Mouse (Mus musculus): Measurements from ENCODE around the gene Prdm1. TPM values are rescaled to one million over a fixed set of nuclear protein-coding genes. Genes with fewer than 3 reads are reported as not detected.

Prdm1 gene
- polyA plus RNA-seq, 2 experiments: 0.12 to 0.13 TPM

- H3K9ac ChIP-seq (replicated peaks): no peak overlapping the region
- no peaks in the 10 kb centered on the region for H3K36me3 ChIP-seq (replicated peaks; ENCODE audit: control insufficient read depth, insufficient read depth, low read depth)
- H3K9me3 ChIP-seq (ENCODE audit: control insufficient read depth, low read length): no peaks in the 10 kb centered on the region
- no peak for TF ChIP-seq CTCF (IDR thresholded peaks at IDR 0.05; ENCODE audit: low read depth)
- TF ChIP-seq EP300 (IDR thresholded peaks at IDR 0.05; ENCODE audit: low read depth): no peak
- H3K4me2 ChIP-seq (ENCODE audit: low read depth): no peak overlapping the region
- H3K4me3 ChIP-seq (ENCODE audit: insufficient read depth in 1 of 2, low read depth in 2 of 2, low read length in 2 of 2): no peak overlapping the region
- DNase-seq (ENCODE audit: low read depth in 3 of 3, low spot score in 3 of 3) (no peak), ATAC-seq (ENCODE audit: insufficient read depth) (no peak)
- WGBS (ENCODE audit: insufficient replicate concordance): 48% methylated on average over 3 of the region's 3 CpGs
- H3K4me1 ChIP-seq (replicated peaks; ENCODE audit: control insufficient read depth in 2 of 2, insufficient read depth in 2 of 2, low read length in 1 of 2): peaks cover 0 to 8% of the 10 kb centered on the region in 2 experiments; a peak in 1 of 4 replicates
- no peaks in the 10 kb centered on the region for H3K27me3 ChIP-seq (ENCODE audit: control insufficient read depth, insufficient read depth, low read length)
- no peak overlapping the region for H3K27ac ChIP-seq
Observed at GRCm38 (mm10) chr10:44511029-44511428, 17.3 kb downstream of the Prdm1 start.

DNA sequence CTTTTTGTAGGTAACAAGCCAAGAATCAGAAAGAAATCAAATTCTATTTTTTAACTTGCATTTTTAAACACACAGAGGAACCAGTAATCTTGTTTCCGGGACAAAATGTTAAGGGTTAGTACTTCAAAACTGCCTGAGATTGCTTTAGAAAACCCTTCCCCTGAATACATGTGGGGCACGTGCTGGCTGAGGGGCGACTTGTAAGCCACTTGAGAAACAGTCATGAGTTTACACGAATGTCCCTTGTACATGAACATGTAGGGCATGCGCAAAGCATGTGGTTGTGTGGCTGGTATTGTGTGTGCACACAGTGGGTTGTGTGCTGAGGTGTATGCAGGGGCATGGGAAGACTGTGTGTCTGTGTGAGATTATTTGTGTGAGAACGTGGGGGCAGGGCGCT is 19.7 kb downstream of the Prdm1 start:
- H3K9ac ChIP-seq (replicated peaks): no peak overlapping the region
- no peak overlapping the region for H3K4me2 ChIP-seq (ENCODE audit: low read depth)
- WGBS (ENCODE audit: insufficient replicate concordance): 62% methylated on average over 7 of the region's 7 CpGs
- H3K9me3 ChIP-seq (ENCODE audit: control insufficient read depth, low read length): no peaks in the 10 kb centered on the region
- H3K27ac ChIP-seq: no peak overlapping the region
- no peak for DNase-seq (ENCODE audit: low read depth in 3 of 3, low spot score in 3 of 3)
- no peak for ATAC-seq (ENCODE audit: insufficient read depth)
- TF ChIP-seq EP300 (IDR thresholded peaks at IDR 0.05; ENCODE audit: low read depth) (no peak), CTCF (IDR thresholded peaks at IDR 0.05; ENCODE audit: low read depth) (no peak)
- H3K4me3 ChIP-seq (ENCODE audit: insufficient read depth in 1 of 2, low read depth in 2 of 2, low read length in 2 of 2): no peak overlapping the region
- no peaks in the 10 kb centered on the region for H3K27me3 ChIP-seq (ENCODE audit: control insufficient read depth, insufficient read depth, low read length)
- H3K36me3 ChIP-seq (replicated peaks; ENCODE audit: control insufficient read depth, insufficient read depth, low read depth): no peaks in the 10 kb centered on the region
- H3K4me1 ChIP-seq (replicated peaks; ENCODE audit: control insufficient read depth in 2 of 2, insufficient read depth in 2 of 2, low read length in 1 of 2): peaks cover 0 to 8% of the 10 kb centered on the region in 2 experiments; a peak in 1 of 4 replicates

GRCm38 (mm10) chr10:44507984-44508383 is 20.3 kb downstream of the Prdm1 start:
- no peaks in the 10 kb centered on the region for H3K27me3 ChIP-seq (ENCODE audit: control insufficient read depth, insufficient read depth, low read length)
- no peaks in the 10 kb centered on the region for H3K36me3 ChIP-seq (replicated peaks; ENCODE audit: control insufficient read depth, insufficient read depth, low read depth)
- no peak for TF ChIP-seq EP300 (IDR thresholded peaks at IDR 0.05; ENCODE audit: low read depth)
- no peak overlapping the region for H3K4me2 ChIP-seq (ENCODE audit: low read depth)
- DNase-seq (ENCODE audit: low read depth in 3 of 3, low spot score in 3 of 3): no peak
- ATAC-seq (ENCODE audit: insufficient read depth): no peak
- no peaks in the 10 kb centered on the region for H3K9me3 ChIP-seq (ENCODE audit: control insufficient read depth, low read length)
- H3K27ac ChIP-seq: no peak overlapping the region
- 11% methylated on average over 2 of the region's 2 CpGs for WGBS (ENCODE audit: insufficient replicate concordance)
- H3K9ac ChIP-seq (replicated peaks): no peak overlapping the region
- peaks cover 0 to 8% of the 10 kb centered on the region in 2 experiments; a peak in 1 of 4 replicates for H3K4me1 ChIP-seq (replicated peaks; ENCODE audit: control insufficient read depth in 2 of 2, insufficient read depth in 2 of 2, low read length in 1 of 2)
- no peak overlapping the region for H3K4me3 ChIP-seq (ENCODE audit: insufficient read depth in 1 of 2, low read depth in 2 of 2, low read length in 2 of 2)

- no peaks in the 10 kb centered on the region for H3K4me1 ChIP-seq (replicated peaks; ENCODE audit: control insufficient read depth in 2 of 2, insufficient read depth in 2 of 2, low read length in 1 of 2)
- no peak overlapping the region for H3K4me2 ChIP-seq (ENCODE audit: low read depth)
- H3K27me3 ChIP-seq (ENCODE audit: control insufficient read depth, insufficient read depth, low read length): no peaks in the 10 kb centered on the region
- no peak for TF ChIP-seq EP300 (IDR thresholded peaks at IDR 0.05; ENCODE audit: low read depth)
- no peak for TF ChIP-seq CTCF (IDR thresholded peaks at IDR 0.05; ENCODE audit: low read depth)
- DNase-seq (ENCODE audit: low read depth in 3 of 3, low spot score in 3 of 3): no peak
- WGBS (ENCODE audit: insufficient replicate concordance): 49% methylated on average over 13 of the region's 13 CpGs
- H3K9ac ChIP-seq (replicated peaks): no peak overlapping the region
- no peak overlapping the region for H3K27ac ChIP-seq
- H3K36me3 ChIP-seq (replicated peaks; ENCODE audit: control insufficient read depth, insufficient read depth, low read depth): no peaks in the 10 kb centered on the region
- H3K9me3 ChIP-seq (ENCODE audit: control insufficient read depth, low read length): no peaks in the 10 kb centered on the region
- H3K4me3 ChIP-seq (ENCODE audit: insufficient read depth in 1 of 2, low read depth in 2 of 2, low read length in 2 of 2): no peak overlapping the region
- ATAC-seq (ENCODE audit: insufficient read depth): no peak
Observed at GRCm38 (mm10) chr10:44502891-44503290, 25.4 kb downstream of the Prdm1 start.

DNA sequence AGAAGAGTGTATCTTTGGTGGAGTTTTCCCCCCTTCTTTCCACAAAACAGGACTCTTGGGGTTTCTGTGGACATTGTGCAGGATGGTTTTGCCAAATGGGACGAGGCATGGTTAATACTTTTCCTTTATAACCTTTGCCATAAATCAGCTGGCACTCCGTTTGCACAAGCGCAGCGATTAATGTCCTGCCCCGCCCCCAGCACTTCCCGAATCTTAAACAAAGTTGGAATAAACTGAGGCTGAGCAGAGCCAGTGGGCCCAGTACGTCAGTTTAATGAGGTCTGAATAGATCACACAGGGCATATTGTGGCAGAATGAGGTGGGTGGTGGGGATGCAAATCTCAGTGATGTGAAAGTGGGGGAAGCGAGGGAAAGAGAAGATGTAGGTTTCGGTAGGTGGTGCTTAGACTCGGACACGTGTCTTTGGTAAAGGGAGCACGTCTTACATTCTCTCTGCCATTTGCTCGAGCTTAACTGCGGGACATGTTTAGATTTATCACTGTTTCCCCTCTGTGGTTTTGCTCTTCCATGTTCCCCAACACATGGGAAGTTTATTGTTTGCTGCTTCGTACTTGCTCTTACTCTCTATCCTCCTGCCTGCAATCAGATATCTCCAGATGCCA is 28.3 kb downstream of the Prdm1 start:
- TF ChIP-seq EP300 (IDR thresholded peaks at IDR 0.05; ENCODE audit: low read depth) (no peak), CTCF (IDR thresholded peaks at IDR 0.05; ENCODE audit: low read depth) (no peak)
- H3K4me3 ChIP-seq (ENCODE audit: insufficient read depth in 1 of 2, low read depth in 2 of 2, low read length in 2 of 2): no peak overlapping the region
- H3K27ac ChIP-seq: no peak overlapping the region
- no peaks in the 10 kb centered on the region for H3K36me3 ChIP-seq (replicated peaks; ENCODE audit: control insufficient read depth, insufficient read depth, low read depth)
- H3K9ac ChIP-seq (replicated peaks): no peak overlapping the region
- H3K4me2 ChIP-seq (ENCODE audit: low read depth): no peak overlapping the region
- no peak for ATAC-seq (ENCODE audit: insufficient read depth)
- WGBS (ENCODE audit: insufficient replicate concordance): 41% methylated on average over 15 of the region's 15 CpGs
- H3K27me3 ChIP-seq (ENCODE audit: control insufficient read depth, insufficient read depth, low read length): no peaks in the 10 kb centered on the region
- no peaks in the 10 kb centered on the region for H3K9me3 ChIP-seq (ENCODE audit: control insufficient read depth, low read length)
- H3K4me1 ChIP-seq (replicated peaks; ENCODE audit: control insufficient read depth in 2 of 2, insufficient read depth in 2 of 2, low read length in 1 of 2): no peaks in the 10 kb centered on the region
- DNase-seq (ENCODE audit: low read depth in 3 of 3, low spot score in 3 of 3): no peak

Measured in liver, embryonic 14.5 days (tissue).